Mouse (Mus musculus) testis, adult 2 months (tissue): ENCODE measurements around the gene Ppm1l.

Experiments used
- CTCF ChIP-seq: fragments of 200-500 bp; IDR thresholded peaks from 2 replicates; pipeline ENCODE4 v1.5.1; 2012; ENCODE audit warnings: low read depth, mild to moderate bottlenecking, inconsistent platforms, low read length, moderate library complexity; ENCODE audit not compliant: control insufficient read depth, insufficient read depth, insufficient replicate concordance
- POLR2A ChIP-seq: fragments of 200-500 bp; IDR thresholded peaks from 2 replicates; pipeline ENCODE4 v1.6.1; 2012; ENCODE audit warnings: low read depth, mild to moderate bottlenecking, inconsistent platforms, low read length, moderate library complexity; ENCODE audit not compliant: control insufficient read depth

DNA sequence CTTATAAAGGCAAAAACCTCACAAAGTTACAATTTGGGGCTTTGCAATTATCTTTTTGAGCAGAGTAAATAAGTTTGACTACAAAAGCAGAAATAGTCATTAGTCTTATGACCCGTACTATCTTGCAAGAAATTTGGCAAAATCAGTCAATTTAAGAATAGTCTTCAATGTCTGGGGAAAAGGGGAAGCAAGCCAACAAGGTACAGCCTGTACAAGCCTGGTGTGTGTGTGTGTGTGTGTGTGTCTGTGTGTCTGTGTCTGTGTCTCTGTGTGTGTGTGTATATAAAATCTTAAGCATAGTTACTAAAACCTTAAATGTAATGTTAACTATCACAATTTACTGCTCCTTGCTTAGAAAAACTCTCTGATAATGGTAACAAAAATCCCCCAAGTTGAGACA lies 290.3 kb downstream of the Ppm1l start:
- TF ChIP-seq CTCF (no peak), POLR2A (no peak)
